Mouse (Mus musculus): ENCODE data around the gene Sbp.

The Sbp gene

GRCm38 (mm10) chr17:23992789-23993553, 51.5 kb downstream of the Sbp start:
- no peak for DNase-seq (ENCODE audit: low read depth, low spot score)

- peak; percentile 30 for DNase-seq (ENCODE audit: low read depth, low spot score)
These were observed 52.3 kb downstream of the Sbp start for GRCm38 (mm10) chr17:23993559-23994428.

- DNase-seq (ENCODE audit: low read depth, low spot score) = no peak
These were observed 53.2 kb downstream of the Sbp start for GRCm38 (mm10) chr17:23994667-23995066.
